Mouse (Mus musculus) CH12.LX (cell line): Measurements from ENCODE around the gene Wnt5a.

Experiments
- CTCF ChIP-seq, 2 experiments: IDR thresholded peaks in 1 of 2; conservative IDR thresholded peaks in 1 of 2; 2 replicates each; pipeline ENCODE4 v1.5.1; 2011 to 2012; ENCODE audit warnings: low read depth in 2 of 2, low read length in 2 of 2, improper control_type of control experiment in 1 of 2, inconsistent platforms in 1 of 2, mild to moderate bottlenecking in 1 of 2, moderate library complexity in 1 of 2
- ELF1 ChIP-seq: IDR thresholded peaks from 2 replicates; pipeline ENCODE4 v1.6.1; 2014; ENCODE audit warnings: low read depth, mild to moderate bottlenecking, inconsistent platforms, low read length, improper control_type of control experiment
- EP300 ChIP-seq: IDR thresholded peaks from 2 replicates; pipeline ENCODE4 v1.6.1; 2011; ENCODE audit warnings: low read length, improper control_type of control experiment
- ETS1 ChIP-seq: conservative IDR thresholded peaks from 2 replicates; pipeline ENCODE4 v1.6.1; 2012; ENCODE audit warnings: low read depth, mild to moderate bottlenecking, inconsistent platforms, low read length, improper control_type of control experiment, moderate library complexity
- HCFC1 ChIP-seq: IDR thresholded peaks from 2 replicates; pipeline ENCODE4 v1.6.1; 2012; ENCODE audit warnings: low read depth, mild to moderate bottlenecking, inconsistent platforms, low read length, improper control_type of control experiment
- JUND ChIP-seq: conservative IDR thresholded peaks from 2 replicates; pipeline ENCODE4 v1.6.1; 2011; ENCODE audit warnings: low read depth, low read length, improper control_type of control experiment
- MAFK ChIP-seq: IDR thresholded peaks from 2 replicates; pipeline ENCODE4 v1.6.1; 2011; ENCODE audit warnings: low read length, improper control_type of control experiment; ENCODE audit not compliant: insufficient replicate concordance
- MAX ChIP-seq: IDR thresholded peaks from 2 replicates; pipeline ENCODE4 v1.6.1; 2011; ENCODE audit warnings: low read length, improper control_type of control experiment
- POLR2A ChIP-seq: IDR thresholded peaks from 2 replicates; pipeline ENCODE4 v1.6.1; 2011; ENCODE audit warnings: low read depth, mild to moderate bottlenecking, improper control_type of control experiment, low read length
- SIN3A ChIP-seq: IDR thresholded peaks from 2 replicates; pipeline ENCODE4 v1.6.1; 2012; ENCODE audit warnings: low read length, improper control_type of control experiment, inconsistent platforms
- USF1 ChIP-seq: IDR thresholded peaks from 2 replicates; pipeline ENCODE4 v1.6.1; 2014; ENCODE audit warnings: low read depth, mild to moderate bottlenecking, inconsistent platforms, low read length, improper control_type of control experiment
- USF2 ChIP-seq: conservative IDR thresholded peaks from 2 replicates; pipeline ENCODE4 v1.6.1; 2011; ENCODE audit warnings: low read depth, low read length, improper control_type of control experiment

DNA sequence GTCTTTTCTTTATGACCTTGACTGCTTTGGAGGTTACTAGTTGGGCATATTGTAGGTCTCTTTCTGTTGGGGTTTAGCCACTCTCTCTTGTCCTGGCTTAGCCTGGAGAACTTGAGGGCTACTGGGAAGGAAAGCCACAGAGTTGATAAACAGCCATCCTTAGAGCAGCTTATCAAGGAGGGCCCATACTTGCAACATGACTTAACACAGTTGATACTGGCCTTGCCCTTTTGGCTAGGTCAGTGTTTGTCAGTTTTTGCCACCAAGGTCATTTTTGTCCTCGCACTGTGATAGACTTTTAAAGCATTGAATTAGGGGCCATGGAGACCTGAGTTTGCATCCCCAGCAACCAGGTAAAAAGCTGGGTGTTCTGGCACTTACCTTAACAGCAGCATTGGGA lies 23.7 kb upstream of the Wnt5a start:
- TF ChIP-seq JUND (no peak), CTCF (conservative IDR thresholded peaks at IDR 0.05 in 1 of 2, IDR thresholded peaks at IDR 0.05 in 1 of 2; ENCODE audit: low read depth in 2 of 2, low read length in 2 of 2) (no peak), USF2 (no peak), ELF1 (no peak), SIN3A (no peak), POLR2A (no peak), HCFC1 (no peak), USF1 (no peak), MAX (no peak), ETS1 (no peak), MAFK (no peak), EP300 (no peak)
